Mouse (Mus musculus) lung, adult 2 months (tissue): Measurements from ENCODE around the gene Tmem108.

Source experiments
- CTCF ChIP-seq: fragments of 200-500 bp; IDR thresholded peaks from 2 replicates; pipeline ENCODE4 v1.5.1; 2011; ENCODE audit warnings: mild to moderate bottlenecking, low read length, control low read depth; ENCODE audit not compliant: insufficient read depth
- POLR2A ChIP-seq: fragments of 200-500 bp; IDR thresholded peaks from 2 replicates; pipeline ENCODE4 v1.6.1; 2011; ENCODE audit warnings: low read depth, mild to moderate bottlenecking, control low read depth, low read length, borderline replicate concordance; ENCODE audit errors: extremely low read depth

GRCm38 (mm10) chr9:103726751-103727462 lies 34.7 kb downstream of the Tmem108 start:
- TF ChIP-seq CTCF (no peak), POLR2A (no peak)
